51 mouse cellular contexts compared by ENCODE assay signal in genomic region chr1:173277677-173278076, GRCm38 (mm10). TPM values are rescaled to one million over a fixed set of nuclear protein-coding genes. Genes with fewer than 3 reads are reported as not detected.
"Had no signal": no experiment of that assay in that cellular context is flagged by ENCODE, and none has a peak within 500 bp of the region (broad histone marks: within the 10 kb centered on the region; RNA-seq: fewer than 3 reads in every experiment).

Gene Mptx2, minus strand, starts transcription at chr1:173277777.

- H3K4me1 ChIP-seq: heart, embryonic 10.5 days; heart, embryonic 12.5 days; heart, embryonic 13.5 days; heart, embryonic 15.5 days; hindbrain, embryonic 10.5 days; hindbrain, embryonic 12.5 days; hindbrain, embryonic 13.5 days; hindbrain, embryonic 15.5 days; intestine, embryonic 15.5 days; kidney, embryonic 15.5 days had no signal

- DNase-seq: heart, postnatal 10 days; heart, postnatal 14 days; heart, postnatal 36 days; heart, postnatal 4 days; kidney, adult 11 months; kidney, adult 18-20 months; kidney, adult 2 months; kidney, adult 8-10 months; kidney, adult 9 months; kidney, postnatal 10 days; kidney, postnatal 14 days; kidney, postnatal 25 days; kidney, postnatal 36 days; kidney, postnatal 4 days; layer of hippocampus, adult 9-11 months; layer of hippocampus, postnatal 36 days had no signal

- H3K4me3 ChIP-seq: heart, embryonic 10.5 days; heart, embryonic 12.5 days; heart, embryonic 13.5 days; heart, embryonic 15.5 days; hindbrain, embryonic 10.5 days; hindbrain, embryonic 12.5 days; hindbrain, embryonic 13.5 days; hindbrain, embryonic 15.5 days; intestine, embryonic 15.5 days; kidney, embryonic 15.5 days; layer of hippocampus, adult 2 months; left cerebral cortex, adult 2 months had no signal

- H3K27me3 ChIP-seq: heart, embryonic 12.5 days; heart, embryonic 13.5 days; heart, embryonic 15.5 days; hindbrain, embryonic 12.5 days; hindbrain, embryonic 13.5 days; hindbrain, embryonic 15.5 days; intestine, embryonic 15.5 days; kidney, embryonic 15.5 days had no signal

- H3K27ac ChIP-seq: heart, embryonic 10.5 days; heart, embryonic 13.5 days; heart, embryonic 15.5 days; hindbrain, embryonic 10.5 days; hindbrain, embryonic 12.5 days; hindbrain, embryonic 13.5 days; hindbrain, embryonic 14.5 days; hindbrain, embryonic 15.5 days; hindbrain, postnatal 0 days; intestine, embryonic 15.5 days; kidney, embryonic 15.5 days; kidney, postnatal 0 days; layer of hippocampus, adult 2 months; left cerebral cortex, adult 2 months had no signal

- ATAC-seq: hindbrain, embryonic 16.5 days; hindbrain, postnatal 0 days; inflammation-experienced regulatory T-cells, adult 6 months; intestine, embryonic 15.5 days; intestine, embryonic 16.5 days; intestine, postnatal 0 days had no signal

- H3K36me3 ChIP-seq: heart, embryonic 10.5 days; heart, embryonic 12.5 days; heart, embryonic 13.5 days; heart, embryonic 15.5 days; hindbrain, embryonic 10.5 days; hindbrain, embryonic 12.5 days; hindbrain, embryonic 13.5 days; hindbrain, embryonic 15.5 days; intestine, embryonic 15.5 days; kidney, embryonic 15.5 days had no signal

RNA-seq across cellular contexts. Expression of gene Mptx2, which starts in this region (rescaled TPM):
- total RNA-seq: heart, postnatal 10 days; heart, postnatal 14 days; heart, postnatal 25 days; heart, postnatal 36 days; heart, postnatal 4 days; hematopoietic stem cell, adult 5-6 weeks; hindbrain, postnatal 0 days; layer of hippocampus, adult 18-20 months; layer of hippocampus, adult 2 months; layer of hippocampus, adult 8-10 months; layer of hippocampus, postnatal 10 days; layer of hippocampus, postnatal 14 days; layer of hippocampus, postnatal 25 days; layer of hippocampus, postnatal 36 days; left cerebral cortex, adult 18-20 months; left cerebral cortex, adult 2 months had no signal
- polyA plus RNA-seq: heart, embryonic 10.5 days; heart, embryonic 11.5 days; heart, embryonic 12.5 days; heart, embryonic 13.5 days; heart, embryonic 14.5 days; heart, embryonic 15.5 days; heart, embryonic 16.5 days; heart, postnatal 0 days; hindbrain, embryonic 10.5 days; hindbrain, embryonic 11.5 days; hindbrain, embryonic 12.5 days; hindbrain, embryonic 13.5 days; hindbrain, embryonic 14.5 days; hindbrain, embryonic 15.5 days; hindbrain, embryonic 16.5 days; hindbrain, postnatal 0 days; inflammation-experienced regulatory T-cells, adult 6 months; intestine, embryonic 14.5 days; intestine, embryonic 15.5 days; intestine, embryonic 16.5 days; kidney, adult 2 months; kidney, embryonic 14.5 days; kidney, embryonic 15.5 days; kidney, embryonic 16.5 days; kidney, postnatal 0 days had no signal
